Mouse (Mus musculus) lung, postnatal 0 days (tissue): ENCODE results near the gene Arsa.

Experiments
- CTCF ChIP-seq: IDR thresholded peaks from 2 replicates; pipeline ENCODE4 v1.5.1; 2016; ENCODE audit warnings: antibody characterized with exemption, mild to moderate bottlenecking
- EP300 ChIP-seq: IDR thresholded peaks from 2 replicates; pipeline ENCODE4 v1.6.1; 2016; ENCODE audit warnings: antibody characterized with exemption, mild to moderate bottlenecking, control low read depth

DNA sequence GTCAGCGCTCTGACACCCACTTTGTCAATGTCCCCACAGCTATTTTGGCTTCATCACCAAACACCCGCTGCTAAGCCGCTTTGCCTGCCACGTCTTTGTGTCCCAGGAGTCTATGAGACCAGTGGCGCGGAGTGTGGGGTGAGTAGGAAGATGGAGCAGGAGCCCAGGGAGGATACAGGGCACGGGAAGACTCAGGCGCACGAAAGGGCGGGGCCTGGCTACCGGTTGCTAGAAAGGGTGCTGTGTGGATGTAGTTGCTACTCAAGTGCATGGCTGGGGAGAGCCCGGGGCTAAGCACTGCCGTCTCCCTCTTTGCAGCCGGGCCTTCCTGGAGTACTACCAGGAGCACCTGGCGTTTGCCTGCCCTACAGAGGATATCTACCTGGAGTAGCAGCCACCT is 15.9 kb downstream of the Arsa start:
- no peak for TF ChIP-seq CTCF
- no peak for TF ChIP-seq EP300
